Mouse (Mus musculus): ENCODE measurements around the gene Stard13. TPM values are rescaled to one million over a fixed set of nuclear protein-coding genes. Genes with fewer than 3 reads are reported as not detected.
A peak's percentile ranks its signal among the peaks of the same experiment; 100 is the strongest.

The Stard13 gene
- polyA plus RNA-seq (2016; fragmentation: Nextera tagmentation; extraction: Ambion mirVana) = 3.4 and 5.0 TPM in 2 replicates

DNA sequence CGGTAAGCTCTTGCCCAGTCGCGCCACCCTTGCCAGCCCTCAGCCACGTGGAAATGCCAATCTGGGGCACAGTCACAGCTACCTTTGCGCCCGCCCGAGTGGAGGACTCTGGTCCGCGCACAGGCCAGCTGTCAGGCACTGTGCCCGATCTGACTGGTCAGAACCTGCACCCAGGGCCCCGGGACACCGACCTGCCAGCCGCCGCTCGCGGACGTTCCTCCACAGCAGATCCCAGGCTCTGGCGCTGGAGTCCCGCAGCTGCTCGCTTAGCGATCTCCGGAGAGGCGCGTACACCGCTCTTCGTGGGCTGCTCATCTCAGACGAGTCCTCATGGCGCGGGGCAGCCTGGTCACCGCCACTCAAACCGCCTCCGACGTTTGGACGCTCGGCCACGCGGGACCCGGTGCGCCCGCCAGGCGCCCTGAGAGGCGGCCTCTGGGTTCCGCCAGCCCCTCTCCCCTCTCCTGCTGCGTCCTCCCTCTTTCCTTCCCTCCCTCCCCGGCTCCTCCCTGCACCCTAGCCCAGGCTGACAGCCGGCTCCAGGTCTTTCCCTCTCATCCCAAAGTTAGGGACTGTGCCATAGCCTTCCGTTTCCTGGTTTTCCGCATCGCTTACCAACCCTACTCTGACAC lies at the start of gene Stard13:
Gene Stard13 (minus strand): TSS at position 437 of the 632 bp plus-strand sequence.
- H3K9me3 ChIP-seq = no peaks in the 10 kb centered on the region
- no peaks in the 10 kb centered on the region for H3K36me3 ChIP-seq
- WGBS = 1% methylated on average over 49 of the region's 49 CpGs
- peaks cover 16% of the 10 kb centered on the region for H3K4me1 ChIP-seq (replicated peaks)
- DNase-seq (ENCODE audit: low spot score) = peak; percentile 63
- H3K27me3 ChIP-seq (ENCODE audit: insufficient read depth, poor library complexity, severe bottlenecking) = peaks cover 38% of the 10 kb centered on the region
- peak within 1 kb of the TSS; percentile 59 for H3K4me3 ChIP-seq
- peak within 1 kb of the TSS; percentile 79 for H3K27ac ChIP-seq

DNA sequence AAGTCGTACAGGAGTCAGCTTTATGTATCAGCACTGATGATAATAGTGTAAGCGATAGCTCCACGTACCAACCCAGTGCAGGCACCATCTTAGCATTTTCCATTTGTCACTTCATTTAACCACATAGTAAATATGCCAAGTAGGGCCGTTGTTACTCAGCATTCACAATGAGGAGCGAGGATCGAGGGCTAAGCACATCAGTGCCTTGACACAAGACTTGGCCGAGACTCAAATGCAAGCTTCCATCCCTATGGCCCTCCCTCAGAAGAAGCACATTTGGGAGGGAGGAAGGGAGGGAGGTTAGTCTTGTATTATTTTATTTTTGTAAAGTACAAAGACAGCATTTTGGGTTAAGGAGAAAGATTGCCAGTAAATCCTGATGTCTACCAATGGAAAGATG lies 45.9 kb upstream of the Stard13 start:
- DNase-seq (ENCODE audit: low spot score) = no peak
- Histone ChIP-seq H3K27me3 (ENCODE audit: insufficient read depth, poor library complexity, severe bottlenecking) (no peaks in the 10 kb centered on the region), H3K27ac (no peak overlapping the region), H3K36me3 (no peaks in the 10 kb centered on the region), H3K4me1 (replicated peaks) (no peaks in the 10 kb centered on the region), H3K9me3 (no peaks in the 10 kb centered on the region), H3K4me3 (no peak overlapping the region)
- whole genome bisulfite sequencing = 92% methylated on average over 7 of the region's 7 CpGs

GRCm38 (mm10) chr5:151277927-151278326 lies 44.3 kb upstream of the Stard13 start:
- no peak overlapping the region for H3K4me3 ChIP-seq
- H3K27ac ChIP-seq = no peak overlapping the region
- H3K36me3 ChIP-seq = no peaks in the 10 kb centered on the region
- WGBS = 90% methylated on average over 6 of the region's 6 CpGs
- no peaks in the 10 kb centered on the region for H3K4me1 ChIP-seq (replicated peaks)
- H3K27me3 ChIP-seq (ENCODE audit: insufficient read depth, poor library complexity, severe bottlenecking) = no peaks in the 10 kb centered on the region
- H3K9me3 ChIP-seq = no peaks in the 10 kb centered on the region
- no peak for DNase-seq (ENCODE audit: low spot score)

DNA sequence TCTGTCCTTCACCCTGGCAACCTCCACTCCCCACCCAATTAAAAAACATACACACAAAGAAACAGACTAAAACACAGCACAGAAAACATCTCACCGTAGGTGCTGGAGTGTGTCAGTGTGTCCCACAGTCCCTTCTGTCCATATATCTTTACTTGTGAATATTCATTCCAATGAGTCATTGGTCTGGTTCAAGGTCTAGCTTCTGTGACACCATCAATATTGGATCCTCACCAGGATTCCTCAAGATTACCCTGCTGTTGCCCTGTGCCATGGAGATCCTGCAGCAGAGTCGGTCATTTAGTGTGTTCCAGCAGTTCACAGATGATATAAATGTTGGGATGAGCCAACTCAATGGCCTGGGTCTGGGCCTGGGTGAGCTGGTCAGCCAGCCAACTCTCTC lies 42.4 kb upstream of the Stard13 start:
- no peak overlapping the region for H3K27ac ChIP-seq
- no peaks in the 10 kb centered on the region for H3K4me1 ChIP-seq (replicated peaks)
- 90% methylated on average over 2 of the region's 2 CpGs for WGBS
- DNase-seq (ENCODE audit: low spot score) = no peak
- no peaks in the 10 kb centered on the region for H3K36me3 ChIP-seq
- no peaks in the 10 kb centered on the region for H3K27me3 ChIP-seq (ENCODE audit: insufficient read depth, poor library complexity, severe bottlenecking)
- no peak overlapping the region for H3K4me3 ChIP-seq
- no peaks in the 10 kb centered on the region for H3K9me3 ChIP-seq

DNA sequence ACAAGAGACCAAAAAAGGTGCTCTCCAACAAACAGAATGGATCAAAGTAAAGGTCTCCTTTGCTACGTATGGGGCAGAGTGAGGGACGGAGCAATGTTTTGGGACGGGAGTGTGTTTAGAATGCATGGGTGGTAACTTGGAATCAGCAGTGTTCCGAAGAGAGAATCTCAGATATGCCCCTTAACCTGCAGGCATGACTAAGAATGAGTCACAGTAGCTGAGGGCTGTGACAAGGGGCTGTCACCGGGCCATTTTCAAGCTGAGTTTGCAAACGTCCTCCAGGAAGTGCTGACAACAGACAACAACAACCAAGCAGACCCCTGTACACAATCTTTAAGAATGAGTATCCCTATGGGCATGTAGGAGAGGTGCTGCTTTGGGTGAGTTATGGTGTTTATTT lies 40.6 kb upstream of the Stard13 start:
- WGBS = 74% methylated on average over 6 of the region's 6 CpGs
- Histone ChIP-seq H3K27ac (no peak overlapping the region), H3K27me3 (ENCODE audit: insufficient read depth, poor library complexity, severe bottlenecking) (no peaks in the 10 kb centered on the region), H3K36me3 (no peaks in the 10 kb centered on the region), H3K4me1 (replicated peaks) (no peaks in the 10 kb centered on the region), H3K9me3 (no peaks in the 10 kb centered on the region), H3K4me3 (no peak overlapping the region)
- no peak for DNase-seq (ENCODE audit: low spot score)

GRCm38 (mm10) chr5:151270815-151271214 lies 37.2 kb upstream of the Stard13 start:
- DNase-seq (ENCODE audit: low spot score) = no peak
- H3K9me3 ChIP-seq = no peaks in the 10 kb centered on the region
- no peaks in the 10 kb centered on the region for H3K27me3 ChIP-seq (ENCODE audit: insufficient read depth, poor library complexity, severe bottlenecking)
- H3K4me1 ChIP-seq (replicated peaks) = no peaks in the 10 kb centered on the region
- H3K4me3 ChIP-seq = no peak overlapping the region
- WGBS = 91% methylated on average over 5 of the region's 5 CpGs
- no peak overlapping the region for H3K27ac ChIP-seq
- H3K36me3 ChIP-seq = no peaks in the 10 kb centered on the region

- no peak overlapping the region for H3K27ac ChIP-seq
- no peaks in the 10 kb centered on the region for H3K36me3 ChIP-seq
- no peaks in the 10 kb centered on the region for H3K27me3 ChIP-seq (ENCODE audit: insufficient read depth, poor library complexity, severe bottlenecking)
- H3K4me3 ChIP-seq = no peak overlapping the region
- no peak for DNase-seq (ENCODE audit: low spot score)
- H3K4me1 ChIP-seq (replicated peaks) = no peaks in the 10 kb centered on the region
- H3K9me3 ChIP-seq = no peaks in the 10 kb centered on the region
- 87% methylated on average over 14 of the region's 14 CpGs for WGBS
These were observed 33.4 kb upstream of the Stard13 start for GRCm38 (mm10) chr5:151266896-151267634.

DNA sequence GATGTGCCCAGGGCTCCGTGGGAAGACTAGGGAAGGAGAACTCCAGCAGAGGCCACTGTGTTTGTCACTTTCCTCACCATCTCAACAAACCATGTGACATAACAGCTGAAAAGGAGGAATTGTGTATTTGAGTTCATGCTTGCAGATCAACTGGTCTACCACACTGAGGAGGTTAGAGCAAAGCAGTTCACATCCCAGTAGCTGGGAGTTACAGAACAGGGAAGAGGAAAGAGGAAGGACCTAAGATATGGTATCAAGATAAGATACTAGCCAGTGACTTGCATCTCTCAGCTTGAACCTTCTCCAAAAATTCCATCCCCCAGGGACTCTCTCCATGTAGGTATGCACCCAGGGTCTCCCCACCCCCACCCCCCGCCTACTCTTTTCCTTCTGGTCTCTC lies 27.9 kb upstream of the Stard13 start:
- no peaks in the 10 kb centered on the region for H3K4me1 ChIP-seq (replicated peaks)
- H3K27ac ChIP-seq = no peak overlapping the region
- no peaks in the 10 kb centered on the region for H3K27me3 ChIP-seq (ENCODE audit: insufficient read depth, poor library complexity, severe bottlenecking)
- H3K4me3 ChIP-seq = no peak overlapping the region
- no peaks in the 10 kb centered on the region for H3K9me3 ChIP-seq
- H3K36me3 ChIP-seq = no peaks in the 10 kb centered on the region
- WGBS = 82% methylated on average over 2 of the region's 2 CpGs
- no peak for DNase-seq (ENCODE audit: low spot score)

- DNase-seq (ENCODE audit: low spot score) = peak; percentile 16
These were observed 18.6 kb upstream of the Stard13 start for GRCm38 (mm10) chr5:151252213-151252612.

DNA sequence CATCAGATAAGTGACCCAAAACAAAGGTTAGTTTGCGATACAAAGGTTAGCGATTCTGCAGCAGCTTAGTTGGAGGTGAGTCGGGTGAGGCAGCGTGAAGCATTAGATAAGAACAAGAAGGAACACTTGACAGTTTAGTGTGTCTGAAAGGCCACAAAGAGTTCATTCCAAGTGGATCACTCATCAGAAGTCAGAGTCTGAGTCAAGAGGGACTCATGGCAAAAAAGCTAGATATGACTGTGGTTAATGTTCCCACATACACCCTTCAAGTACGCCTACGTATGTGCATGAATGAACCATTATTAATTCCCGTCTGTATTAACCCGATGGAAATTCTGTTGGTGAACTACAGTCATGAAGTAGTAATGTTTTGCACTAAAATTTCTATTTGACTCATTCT lies 18.0 kb upstream of the Stard13 start:
- Histone ChIP-seq H3K9me3 (no peaks in the 10 kb centered on the region), H3K27me3 (ENCODE audit: insufficient read depth, poor library complexity, severe bottlenecking) (no peaks in the 10 kb centered on the region), H3K4me3 (no peak overlapping the region), H3K4me1 (replicated peaks) (peaks cover 10% of the 10 kb centered on the region; the same call in 1 of the 2 replicates), H3K27ac (no peak overlapping the region), H3K36me3 (no peaks in the 10 kb centered on the region)
- no peak for DNase-seq (ENCODE audit: low spot score)
- 94% methylated on average over 8 of the region's 8 CpGs for WGBS

More at GRCm38 (mm10) chr5:151252213-151252612, 18.6 kb upstream of the Stard13 start:
- peak overlapping the region; percentile 21; the same call in 1 of the 2 replicates for H3K4me3 ChIP-seq
- peak overlapping the region; percentile 62; the same call in 1 of the 2 replicates for H3K27ac ChIP-seq
- 54% methylated on average over 8 of the region's 8 CpGs for WGBS
- no peaks in the 10 kb centered on the region for H3K9me3 ChIP-seq
- no peaks in the 10 kb centered on the region for H3K36me3 ChIP-seq
- no peaks in the 10 kb centered on the region for H3K27me3 ChIP-seq (ENCODE audit: insufficient read depth, poor library complexity, severe bottlenecking)
- H3K4me1 ChIP-seq (replicated peaks) = peaks cover 5% of the 10 kb centered on the region; the same call in 1 of the 2 replicates

GRCm38 (mm10) chr5:151248671-151249620 lies 15.3 kb upstream of the Stard13 start:
- no peak for DNase-seq (ENCODE audit: low spot score)
- Histone ChIP-seq H3K27me3 (ENCODE audit: insufficient read depth, poor library complexity, severe bottlenecking) (no peaks in the 10 kb centered on the region), H3K36me3 (no peaks in the 10 kb centered on the region), H3K4me3 (no peak overlapping the region), H3K9me3 (no peaks in the 10 kb centered on the region), H3K4me1 (replicated peaks) (peaks cover 10% of the 10 kb centered on the region; the same call in 1 of the 2 replicates), H3K27ac (no peak overlapping the region)
- WGBS = 77% methylated on average over 10 of the region's 10 CpGs

DNA sequence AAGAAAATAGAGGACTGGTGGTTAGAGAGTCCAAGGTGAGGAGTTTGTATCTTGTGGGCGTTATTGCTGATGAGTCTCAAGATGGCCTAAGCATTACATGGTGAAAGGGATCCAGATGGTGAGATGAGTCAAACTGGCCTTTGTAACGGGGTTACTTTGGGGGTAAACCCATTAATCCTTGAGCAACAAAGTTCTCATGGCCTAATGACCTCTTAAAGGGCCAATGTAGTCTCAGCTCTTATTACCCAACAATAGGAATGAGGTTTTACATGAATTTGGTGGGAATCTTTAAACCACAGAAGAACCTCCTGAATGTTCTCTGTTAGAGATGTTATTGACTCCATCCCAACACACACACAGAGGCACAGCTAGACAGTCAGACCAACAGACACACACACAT lies 14.4 kb upstream of the Stard13 start:
- Histone ChIP-seq H3K27ac (peak overlapping the region; percentile 64), H3K9me3 (no peaks in the 10 kb centered on the region), H3K4me3 (no peak overlapping the region), H3K27me3 (ENCODE audit: insufficient read depth, poor library complexity, severe bottlenecking) (no peaks in the 10 kb centered on the region), H3K36me3 (no peaks in the 10 kb centered on the region), H3K4me1 (replicated peaks) (peaks cover 10% of the 10 kb centered on the region; the same call in 1 of the 2 replicates)
- no peak for DNase-seq (ENCODE audit: low spot score)
- WGBS = 84% methylated on average over 2 of the region's 2 CpGs
